Mouse (Mus musculus): ENCODE results near the gene Phc1.

- no peak for TF ChIP-seq CTCF (IDR thresholded peaks at IDR 0.05; ENCODE audit: extremely low read depth, insufficient read depth, insufficient read length, insufficient replicate concordance)
- no peak for TF ChIP-seq POLR2A (IDR thresholded peaks at IDR 0.05; ENCODE audit: low read depth, low read length)
Measured at GRCm38 (mm10) chr6:122339648-122340341, 566 bp downstream of the Phc1 start.
